Comparison of ENCODE assay signal across 19 mouse cellular contexts in genomic region chr8:94324071-94324470, GRCm38 (mm10). TPM values are rescaled to one million over a fixed set of nuclear protein-coding genes. Genes with fewer than 3 reads are reported as not detected.
DNase-seq lines count a peak whose midpoint lies in the region; ATAC-seq and TF ChIP-seq lines count a peak whose summit lies in the region.
"Had no signal": no experiment of that assay in that cellular context is flagged by ENCODE, and none has a peak within 500 bp of the region (broad histone marks: within the 10 kb centered on the region; RNA-seq: fewer than 3 reads in every experiment).

No protein-coding gene starts in this region.

- no peaks in the 10 kb centered on the region for H3K9me3 ChIP-seq in liver, embryonic 12.5 days (replicated peaks)
- H3K9me3 ChIP-seq in ES-E14 (ENCODE audit: control insufficient read depth, insufficient read depth, low read depth, low read length) = no peaks in the 10 kb centered on the region
- no peaks in the 10 kb centered on the region for H3K9me3 ChIP-seq in liver, embryonic 11.5 days (ENCODE audit: control insufficient read depth, low read length)
- H3K9me3 ChIP-seq: embryonic facial prominence, embryonic 10.5 days; hindbrain, embryonic 12.5 days; limb, embryonic 10.5 days; lung, embryonic 15.5 days; midbrain, embryonic 13.5 days had no signal

- H3K27ac ChIP-seq in liver, embryonic 12.5 days = no peak overlapping the region
- no peak overlapping the region for H3K27ac ChIP-seq in ES-E14 (ENCODE audit: insufficient read depth, low read depth, low read length, poor library complexity, severe bottlenecking)
- no peak overlapping the region for H3K27ac ChIP-seq in liver, embryonic 11.5 days (ENCODE audit: low read depth, low read length)
- H3K27ac ChIP-seq: embryonic facial prominence, embryonic 10.5 days; hindbrain, embryonic 12.5 days; limb, embryonic 10.5 days; lung, embryonic 15.5 days; midbrain, embryonic 13.5 days had no signal

- no peaks in the 10 kb centered on the region for H3K4me1 ChIP-seq in liver, embryonic 12.5 days
- H3K4me1 ChIP-seq in ES-E14 (ENCODE audit: control insufficient read depth in 2 of 2, insufficient read depth in 2 of 2, low read length in 2 of 2, poor library complexity in 1 of 2) = peaks cover 0 to 17% of the 10 kb centered on the region in 2 experiments; a peak in 3 of 4 replicates
- no peaks in the 10 kb centered on the region; the same call in 1 of the 2 replicates for H3K4me1 ChIP-seq in liver, embryonic 11.5 days (replicated peaks; ENCODE audit: control insufficient read depth, insufficient read depth, low read length)
- H3K4me1 ChIP-seq: hindbrain, embryonic 12.5 days; lung, embryonic 15.5 days had no signal

- in situ Hi-C loops in ES-E14 (cut with MboI; ENCODE audit: low sequenced_read_pairs in 2 of 2, unreplicated experiment in 2 of 2) = no loop called here

- H3K36me3 ChIP-seq in liver, embryonic 12.5 days = no peaks in the 10 kb centered on the region
- no peaks in the 10 kb centered on the region; the same call in 1 of the 2 replicates for H3K36me3 ChIP-seq in ES-E14 (ENCODE audit: control insufficient read depth, insufficient read depth, low read length, poor library complexity, severe bottlenecking)
- H3K36me3 ChIP-seq in liver, embryonic 11.5 days (ENCODE audit: control insufficient read depth, insufficient read depth, low read length) = no peaks in the 10 kb centered on the region
- H3K36me3 ChIP-seq: limb, embryonic 10.5 days; lung, embryonic 15.5 days had no signal

- DNase-seq in liver (peak; percentile 41), ES-E14 (ENCODE audit: low read depth, low spot score) (peak; percentile 16)
- no peak for DNase-seq in liver, embryonic 11.5 days (ENCODE audit: low spot score)
- DNase-seq in thymus, postnatal 25 days = peak; percentile 39
- no peak for DNase-seq in layer of hippocampus, adult 18-20 months (ENCODE audit: low spot score in 2 of 2)
- DNase-seq in embryo, embryonic 10 days (ENCODE audit: low spot score) = no peak
- no peak for DNase-seq in right cerebral cortex, adult 2 months (ENCODE audit: low spot score in 2 of 2)
- DNase-seq: cerebellum, adult 8-10 months; kidney, adult 8-10 months; layer of hippocampus, adult 9-11 months had no signal

- no peak overlapping the region for H3K4me3 ChIP-seq in liver, embryonic 12.5 days
- no peak overlapping the region for H3K4me3 ChIP-seq in ES-E14 (ENCODE audit: insufficient read depth in 1 of 2, low read depth in 1 of 2, low read length in 2 of 2, poor library complexity in 1 of 2, severe bottlenecking in 1 of 2)
- H3K4me3 ChIP-seq in liver, embryonic 11.5 days (ENCODE audit: low read depth, low read length) = no peak overlapping the region
- H3K4me3 ChIP-seq: embryonic facial prominence, embryonic 10.5 days; hindbrain, embryonic 12.5 days; limb, embryonic 10.5 days; lung, embryonic 15.5 days; midbrain, embryonic 13.5 days had no signal

- H3K27me3 ChIP-seq in liver, embryonic 12.5 days (replicated peaks) = 0 out of 2 replicates have a peak, but pooled peaks cover 9% of the 10 kb centered on the region
- H3K27me3 ChIP-seq in liver, embryonic 11.5 days (replicated peaks; ENCODE audit: control insufficient read depth, insufficient read depth, low read length) = no peaks in the 10 kb centered on the region; the same call in 1 of the 2 replicates
- H3K27me3 ChIP-seq: hindbrain, embryonic 12.5 days; lung, embryonic 15.5 days; midbrain, embryonic 13.5 days had no signal

- ATAC-seq in liver, embryonic 12.5 days = no peak
- ATAC-seq in liver, embryonic 11.5 days (replicated peaks; ENCODE audit: low FRiP score) = 0 out of 2 replicates have a peak, but pooled peaks have one; percentile 10
- ATAC-seq: midbrain, embryonic 13.5 days had no signal

- H3K4me2 ChIP-seq in liver, embryonic 12.5 days = no peak overlapping the region
- no peak overlapping the region for H3K4me2 ChIP-seq in liver, embryonic 11.5 days
- H3K4me2 ChIP-seq: heart, embryonic 11.5 days; hindbrain, embryonic 12.5 days; lung, embryonic 15.5 days; midbrain, embryonic 13.5 days had no signal

- no peak overlapping the region for H3K9ac ChIP-seq in liver, embryonic 12.5 days
- H3K9ac ChIP-seq in ES-E14 (ENCODE audit: insufficient read depth, low read depth, low read length, poor library complexity, severe bottlenecking) = 0 out of 2 replicates have a peak overlapping the region, but pooled peaks have one; percentile 28
- H3K9ac ChIP-seq in liver, embryonic 11.5 days (ENCODE audit: low read depth, low read length) = no peak overlapping the region
- H3K9ac ChIP-seq: hindbrain, embryonic 12.5 days; lung, embryonic 15.5 days; midbrain, embryonic 13.5 days had no signal

- 36% methylated on average over 12 of the region's 12 CpGs for WGBS in liver, embryonic 12.5 days (ENCODE audit: insufficient replicate concordance)
- WGBS in liver, embryonic 11.5 days = 53% methylated on average over 12 of the region's 12 CpGs

TF ChIP-seq in ES-E14, 5 proteins besides CTCF, POLR2A, EP300 and RAD21:
- no peak for TF ChIP-seq HCFC1 (IDR thresholded peaks at IDR 0.05; ENCODE audit: borderline replicate concordance, insufficient read depth, low read length)
TF ChIP-seq in ES-E14: peak in this region for 0.

RNA-seq across cellular contexts. Expression of gene Slc12a3, which starts 4.9 kb away (rescaled TPM):
- not detected in 2 replicates for polyA plus RNA-seq in liver, embryonic 12.5 days (2016; fragmentation: Nextera tagmentation; extraction: Ambion mirVana)
- total RNA-seq in ES-E14 (2012; rRNA removed) = 0.94 and 1.3 TPM in 2 replicates
- polyA plus RNA-seq in liver, embryonic 11.5 days (2014; fragmentation: Nextera tagmentation; extraction: Ambion mirVana) = not detected in 2 replicates
- under 1 TPM; 0.25 to 0.46 TPM for total RNA-seq in layer of hippocampus, adult 18-20 months (2021)
- polyA plus RNA-seq: embryonic facial prominence, embryonic 10.5 days; forebrain, embryonic 11.5 days; hindbrain, embryonic 12.5 days; limb, embryonic 10.5 days; neural tube, embryonic 11.5 days had no signal

Comparison
In these comparisons a context has a peak if more than half of its experiments do, and no peak if none do; other contexts are left out.
1. DNase-seq: peak in liver (single experiment), ES-E14 (single experiment) and thymus, postnatal 25 days (single experiment); none in liver, embryonic 11.5 days (single experiment), layer of hippocampus, adult 18-20 months (0 of 2), embryo, embryonic 10 days (single experiment) and right cerebral cortex, adult 2 months (0 of 2).